Mouse (Mus musculus) embryonic facial prominence, embryonic 14.5 days (tissue): ENCODE measurements at regions not wholly inside any gene's neighbourhood (a gene's known extent, or its start where the extent isn't known, plus 50 kb on each side); places are given as distances from the start of the nearest gene placed in this dataset.
A peak's percentile ranks its signal among the peaks of the same experiment; 100 is the strongest.

Source experiments
- ATAC-seq: fragments of 200-750 bp; cut with Nextera tagmentation; 2 replicates; pipeline ENCODE4 v1.8.0; 2017; ENCODE audit warnings: low read depth, moderate number of reproducible peaks, moderate TSS enrichment
- DNase-seq: peaks from one replicate; pipeline ENCODE4 v3.0.0-alpha.2; 2015; ENCODE audit warnings: low spot score
- H3K27ac ChIP-seq: fragments of 300-500 bp; sonication (generic); replicated peaks from 2 replicates; pipeline ENCODE4 v1.5.1; 2014; ENCODE audit warnings: low read depth, mild to moderate bottlenecking, low read length, moderate library complexity
- H3K27me3 ChIP-seq: fragments of 300-500 bp; sonication (generic); replicated peaks from 2 replicates; pipeline ENCODE4 v1.6.1; 2014; ENCODE audit warnings: low read length; ENCODE audit not compliant: control insufficient read depth, insufficient read depth
- H3K36me3 ChIP-seq: fragments of 300-500 bp; sonication (generic); 2 replicates; pipeline ENCODE4 v1.6.1; 2014; ENCODE audit warnings: low read length, mixed read lengths; ENCODE audit not compliant: control insufficient read depth, insufficient read depth
- H3K4me1 ChIP-seq: fragments of 300-500 bp; sonication (generic); 2 replicates; pipeline ENCODE4 v1.6.1; 2014; ENCODE audit warnings: antibody characterized with exemption, low read length; ENCODE audit not compliant: control insufficient read depth, insufficient read depth
- H3K4me2 ChIP-seq: fragments of 300-500 bp; sonication (generic); 2 replicates; pipeline ENCODE4 v1.6.1; 2014; ENCODE audit warnings: low read depth, mild to moderate bottlenecking, low read length, moderate library complexity, mixed read lengths
- H3K4me3 ChIP-seq: fragments of 300-500 bp; sonication (generic); 2 replicates; pipeline ENCODE4 v1.5.1; 2014; ENCODE audit warnings: low read depth, mild to moderate bottlenecking, low read length
- H3K9ac ChIP-seq: fragments of 300-500 bp; sonication (generic); 2 replicates; pipeline ENCODE4 v1.6.1; 2014; ENCODE audit warnings: low read depth, mild to moderate bottlenecking, low read length, moderate library complexity, mixed read lengths
- H3K9me3 ChIP-seq: fragments of 300-500 bp; sonication (generic); 2 replicates; pipeline ENCODE4 v1.6.1; 2016; ENCODE audit warnings: low read length; ENCODE audit not compliant: control insufficient read depth
- WGBS: fragments of 180-500 bp; shearing (Covaris S2); extraction: QIAGEN DNeasy Blood & Tissue Kit; methylation state at CpG from one replicate; pipeline ENCODE4 v1.1.7; 2014; 5-methylcytosine and 5-hydroxymethylcytosine counted together

- Histone ChIP-seq H3K36me3 (no peaks in the 10 kb centered on the region), H3K4me3 (no peak overlapping the region), H3K9me3 (no peaks in the 10 kb centered on the region), H3K27me3 (no peaks in the 10 kb centered on the region), H3K9ac (no peak overlapping the region), H3K4me1 (no peaks in the 10 kb centered on the region), H3K4me2 (no peak overlapping the region), H3K27ac (no peak overlapping the region)
- 17% methylated on average over 2 of the region's 2 CpGs for WGBS
- DNase-seq (no peak), ATAC-seq (no peak)
Measured at GRCm38 (mm10) chr8:112189698-112190097, 174.9 kb upstream of the Gm6793 start.

DNA sequence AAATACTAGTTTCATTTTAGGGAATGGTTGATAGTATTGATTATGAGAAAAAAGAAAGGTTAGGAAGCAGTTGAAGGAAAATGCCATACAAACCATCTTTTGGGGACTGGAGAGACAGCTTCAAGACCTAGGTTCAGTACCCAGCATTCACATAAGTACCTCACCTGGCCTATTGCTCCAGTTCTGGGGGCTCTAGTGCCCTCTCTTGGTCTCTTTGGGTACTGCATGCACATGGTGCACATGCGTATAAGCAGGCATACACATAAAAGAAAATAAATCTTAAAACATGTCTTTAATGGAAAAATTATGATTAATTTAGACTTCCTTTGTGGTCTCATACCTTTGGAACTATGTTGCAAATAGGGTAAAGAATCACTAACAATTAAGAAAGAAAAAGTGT is 155.3 kb upstream of the Gm6793 start:
- H3K4me3 ChIP-seq: no peak overlapping the region
- H3K9ac ChIP-seq: no peak overlapping the region
- no peak for DNase-seq
- no peak overlapping the region for H3K4me2 ChIP-seq
- no peaks in the 10 kb centered on the region for H3K36me3 ChIP-seq
- H3K4me1 ChIP-seq: 0 out of 2 replicates have a peak, but pooled peaks cover 3% of the 10 kb centered on the region
- 98% methylated on average over 1 of the region's 1 CpGs for WGBS
- no peaks in the 10 kb centered on the region for H3K27me3 ChIP-seq
- peaks cover 7% of the 10 kb centered on the region; the same call in 1 of the 2 replicates for H3K9me3 ChIP-seq
- H3K27ac ChIP-seq: no peak overlapping the region
- no peak for ATAC-seq

DNA sequence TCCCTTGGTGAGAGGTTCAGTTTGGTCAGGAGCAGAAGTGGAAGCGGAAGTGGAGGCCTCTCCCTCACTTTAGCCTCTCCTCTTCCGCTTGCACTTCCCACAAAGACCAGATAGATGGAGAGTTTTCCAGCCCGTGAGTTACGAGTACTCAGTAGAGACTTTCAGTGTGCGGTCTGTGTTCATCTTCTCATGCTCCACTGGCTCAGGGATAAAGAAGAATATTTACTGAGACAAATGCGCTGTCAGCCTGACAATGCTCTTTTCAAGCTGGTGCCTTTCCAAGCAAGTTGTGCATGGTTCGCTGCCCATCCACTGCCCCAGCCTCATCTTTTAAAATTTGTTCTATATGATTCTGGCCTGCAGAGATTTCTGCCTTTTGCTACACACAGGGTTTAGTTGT is 141.8 kb upstream of the Gm6793 start:
- ATAC-seq: no peak
- Histone ChIP-seq H3K4me1 (no peaks in the 10 kb centered on the region), H3K27ac (no peak overlapping the region), H3K36me3 (no peaks in the 10 kb centered on the region), H3K4me2 (no peak overlapping the region), H3K4me3 (no peak overlapping the region), H3K27me3 (no peaks in the 10 kb centered on the region), H3K9ac (no peak overlapping the region), H3K9me3 (no peaks in the 10 kb centered on the region)
- peak; percentile 8 for DNase-seq
- 77% methylated on average over 7 of the region's 7 CpGs for WGBS

GRCm38 (mm10) chr8:112138924-112139323 is 124.1 kb upstream of the Gm6793 start:
- Histone ChIP-seq H3K9me3 (no peaks in the 10 kb centered on the region), H3K36me3 (no peaks in the 10 kb centered on the region), H3K27ac (no peak overlapping the region), H3K4me1 (no peaks in the 10 kb centered on the region), H3K4me3 (no peak overlapping the region), H3K4me2 (no peak overlapping the region), H3K27me3 (no peaks in the 10 kb centered on the region), H3K9ac (no peak overlapping the region)
- no peak for ATAC-seq
- WGBS: 57% methylated on average over 5 of the region's 5 CpGs
- peak; percentile 4 for DNase-seq

GRCm38 (mm10) chr8:112130196-112130595 is 115.4 kb upstream of the Gm6793 start:
- Histone ChIP-seq H3K36me3 (no peaks in the 10 kb centered on the region), H3K27ac (no peak overlapping the region), H3K4me1 (no peaks in the 10 kb centered on the region), H3K27me3 (no peaks in the 10 kb centered on the region), H3K9ac (no peak overlapping the region), H3K9me3 (no peaks in the 10 kb centered on the region), H3K4me3 (no peak overlapping the region), H3K4me2 (no peak overlapping the region)
- DNase-seq (no peak), ATAC-seq (no peak)
- WGBS: 70% methylated on average over 2 of the region's 2 CpGs

DNA sequence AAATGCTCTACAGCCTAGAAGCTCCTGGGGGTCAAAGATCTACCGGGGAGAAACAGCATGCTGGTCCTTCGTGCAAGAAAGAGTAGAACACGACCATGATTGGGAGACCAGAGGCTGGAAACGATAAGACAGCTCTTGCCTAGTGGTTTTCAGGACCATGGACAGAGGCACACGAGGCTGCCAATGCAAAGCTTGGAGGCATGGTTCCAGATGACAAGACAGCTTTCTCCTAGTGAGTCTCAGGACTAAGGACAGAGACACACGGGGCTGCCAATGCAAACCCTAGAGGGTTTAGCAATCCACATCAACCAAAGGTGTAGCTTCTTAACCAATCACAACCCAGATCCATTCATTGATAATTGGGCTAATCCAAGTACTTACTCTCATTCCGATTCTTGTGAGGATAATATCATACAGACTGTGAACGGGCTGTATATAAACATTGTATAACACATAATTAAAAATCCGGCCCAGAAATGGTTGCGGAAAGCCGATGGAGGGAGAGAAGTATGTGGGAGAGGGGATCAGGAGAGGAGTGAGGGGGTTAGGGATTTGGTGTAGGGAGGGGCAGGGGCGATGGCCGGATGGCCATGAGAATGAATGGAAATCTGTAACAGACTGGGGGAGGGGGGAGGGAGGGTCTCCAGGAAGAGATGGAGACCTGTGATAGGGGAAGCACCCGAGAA is 114.1 kb upstream of the Gm6793 start:
- peak; percentile 96 for DNase-seq
- Histone ChIP-seq H3K27me3 (no peaks in the 10 kb centered on the region), H3K4me2 (no peak overlapping the region), H3K27ac (no peak overlapping the region), H3K4me3 (no peak overlapping the region), H3K4me1 (no peaks in the 10 kb centered on the region), H3K9ac (no peak overlapping the region), H3K36me3 (no peaks in the 10 kb centered on the region), H3K9me3 (no peaks in the 10 kb centered on the region)
- WGBS: 46% methylated on average over 14 of the region's 14 CpGs
- ATAC-seq: peak; percentile 77; the same call in 1 of the 2 replicates

DNA sequence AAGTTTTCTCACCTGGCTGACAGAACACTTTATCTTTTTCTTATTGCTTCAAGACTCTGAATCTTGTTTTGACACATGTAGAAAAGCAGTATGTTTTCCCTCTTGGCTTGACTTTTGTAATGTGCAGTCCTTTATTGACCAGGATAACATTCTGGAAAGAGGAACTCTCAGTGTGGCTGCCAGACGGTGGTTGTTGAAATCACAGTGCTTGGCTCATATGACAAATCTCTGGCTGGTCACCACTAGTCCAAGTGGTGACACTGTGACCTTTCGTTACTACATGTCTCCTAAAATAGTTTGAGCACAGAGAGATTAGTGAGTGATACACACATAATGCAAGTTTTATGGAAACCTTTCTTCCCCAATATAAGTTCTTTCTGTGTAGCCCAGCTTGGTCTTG is 97.1 kb upstream of the Gm6793 start:
- no peak overlapping the region for H3K27ac ChIP-seq
- H3K36me3 ChIP-seq: no peaks in the 10 kb centered on the region
- DNase-seq (no peak), ATAC-seq (no peak)
- H3K9me3 ChIP-seq: no peaks in the 10 kb centered on the region
- H3K4me1 ChIP-seq: no peaks in the 10 kb centered on the region
- 63% methylated on average over 2 of the region's 2 CpGs for WGBS
- no peak overlapping the region for H3K4me2 ChIP-seq
- H3K27me3 ChIP-seq: no peaks in the 10 kb centered on the region
- H3K9ac ChIP-seq: no peak overlapping the region
- no peak overlapping the region for H3K4me3 ChIP-seq

GRCm38 (mm10) chr8:112097883-112098635 is 83.2 kb upstream of the Gm6793 start:
- H3K4me3 ChIP-seq: no peak overlapping the region
- WGBS: 91% methylated on average over 10 of the region's 10 CpGs
- no peaks in the 10 kb centered on the region for H3K4me1 ChIP-seq
- no peaks in the 10 kb centered on the region for H3K9me3 ChIP-seq
- no peaks in the 10 kb centered on the region for H3K27me3 ChIP-seq
- no peak overlapping the region for H3K27ac ChIP-seq
- H3K9ac ChIP-seq: no peak overlapping the region
- H3K4me2 ChIP-seq: no peak overlapping the region
- ATAC-seq (no peak), DNase-seq (no peak)
- H3K36me3 ChIP-seq: no peaks in the 10 kb centered on the region

DNA sequence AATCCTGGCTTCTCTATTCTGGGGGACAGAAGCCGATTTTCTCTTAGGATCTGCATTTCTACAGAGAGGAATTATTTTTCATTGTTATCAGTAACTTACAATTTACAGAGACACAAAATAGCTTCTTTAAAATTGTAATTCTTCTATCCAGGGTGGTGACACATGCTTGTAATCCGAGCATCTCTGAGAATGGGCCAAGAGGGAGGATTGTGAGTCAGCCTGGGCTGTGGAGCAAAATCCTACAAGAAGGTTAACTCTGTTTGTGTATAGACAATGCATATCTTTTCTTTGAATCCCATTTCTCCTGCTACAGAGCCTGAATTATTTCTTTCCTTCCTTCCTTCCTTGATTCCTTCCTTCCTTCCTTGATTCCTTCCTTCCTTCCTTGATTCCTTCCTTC is 80.0 kb upstream of the Gm6793 start:
- no peaks in the 10 kb centered on the region for H3K36me3 ChIP-seq
- H3K27me3 ChIP-seq: no peaks in the 10 kb centered on the region
- ATAC-seq (no peak), DNase-seq (no peak)
- H3K4me2 ChIP-seq: no peak overlapping the region
- 78% methylated on average over 2 of the region's 2 CpGs for WGBS
- no peak overlapping the region for H3K9ac ChIP-seq
- no peak overlapping the region for H3K4me3 ChIP-seq
- no peaks in the 10 kb centered on the region for H3K9me3 ChIP-seq
- no peaks in the 10 kb centered on the region for H3K4me1 ChIP-seq
- no peak overlapping the region for H3K27ac ChIP-seq
